Mouse (Mus musculus) hindbrain, embryonic 10.5 days (tissue): ENCODE data around the gene Zfp386. TPM values are rescaled to one million over a fixed set of nuclear protein-coding genes. Genes with fewer than 3 reads are reported as not detected.

Experiments used
- DNase-seq: peaks from one replicate; pipeline ENCODE4 v3.0.0-alpha.2; 2017; ENCODE audit warnings: low spot score
- H3K27ac ChIP-seq: fragments of 300-500 bp; sonication (generic); 2 replicates; pipeline ENCODE4 v1.5.1; 2016; ENCODE audit warnings: mild to moderate bottlenecking, moderate library complexity
- H3K27me3 ChIP-seq: fragments of 300-500 bp; sonication (generic); 2 replicates; pipeline ENCODE4 v1.6.1; 2016; ENCODE audit warnings: mild to moderate bottlenecking; ENCODE audit not compliant: poor library complexity, insufficient read depth, severe bottlenecking
- H3K36me3 ChIP-seq: fragments of 300-500 bp; sonication (generic); 2 replicates; pipeline ENCODE4 v1.6.1; 2016; ENCODE audit warnings: mild to moderate bottlenecking, moderate library complexity
- H3K4me1 ChIP-seq: fragments of 300-500 bp; sonication (generic); replicated peaks from 2 replicates; pipeline ENCODE4 v1.6.1; 2016; ENCODE audit warnings: mild to moderate bottlenecking
- H3K4me3 ChIP-seq: fragments of 300-500 bp; sonication (generic); 2 replicates; pipeline ENCODE4 v1.5.1; 2016; ENCODE audit warnings: mild to moderate bottlenecking, moderate library complexity
- H3K9me3 ChIP-seq: fragments of 300-500 bp; sonication (generic); 2 replicates; pipeline ENCODE4 v1.6.1; 2016; ENCODE audit warnings: mild to moderate bottlenecking, moderate library complexity
- whole genome bisulfite sequencing: fragments of 180-500 bp; shearing (Covaris S2); methylation state at CpG from one replicate; pipeline ENCODE4 v1.1.7; 2016; 5-methylcytosine and 5-hydroxymethylcytosine counted together
- polyA plus RNA-seq: library from polyadenylated mRNA; unstranded; fragments of >200 nt; fragmentation: Nextera tagmentation; extraction: Ambion mirVana; gene quantifications from 2 replicates; pipeline ENCODE4 v1.2.1, GENCODE M21; 2016

Zfp386 gene
- polyA plus RNA-seq, 1 experiment from 2014 or later, result 60.9 TPM

DNA sequence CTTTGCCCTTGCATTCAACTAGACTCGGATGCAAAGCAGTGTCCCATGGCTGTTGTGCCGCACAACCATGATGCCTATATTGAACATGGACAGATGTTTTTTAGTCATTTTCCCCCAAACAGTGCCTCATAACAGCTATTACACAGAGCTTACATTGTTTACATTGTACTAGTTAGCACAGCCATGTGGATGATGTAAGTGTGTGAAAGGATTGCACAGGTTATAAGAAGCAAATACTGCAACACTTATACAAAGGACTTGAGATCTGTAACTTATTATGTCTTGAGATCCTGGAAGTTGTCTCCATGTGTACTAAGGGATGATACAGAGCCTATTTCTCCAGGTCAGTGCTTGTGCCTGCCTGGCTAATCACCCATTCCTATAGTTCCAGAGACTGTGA is 54.4 kb downstream of the Zfp386 start:
- no peaks in the 10 kb centered on the region for H3K4me1 ChIP-seq
- H3K36me3 ChIP-seq, result no peaks in the 10 kb centered on the region
- H3K4me3 ChIP-seq, result no peak overlapping the region
- DNase-seq, result no peak
- no peaks in the 10 kb centered on the region for H3K9me3 ChIP-seq
- H3K27ac ChIP-seq, result no peak overlapping the region
- WGBS, result 89% methylated on average over 2 of the region's 2 CpGs
- no peaks in the 10 kb centered on the region for H3K27me3 ChIP-seq

DNA sequence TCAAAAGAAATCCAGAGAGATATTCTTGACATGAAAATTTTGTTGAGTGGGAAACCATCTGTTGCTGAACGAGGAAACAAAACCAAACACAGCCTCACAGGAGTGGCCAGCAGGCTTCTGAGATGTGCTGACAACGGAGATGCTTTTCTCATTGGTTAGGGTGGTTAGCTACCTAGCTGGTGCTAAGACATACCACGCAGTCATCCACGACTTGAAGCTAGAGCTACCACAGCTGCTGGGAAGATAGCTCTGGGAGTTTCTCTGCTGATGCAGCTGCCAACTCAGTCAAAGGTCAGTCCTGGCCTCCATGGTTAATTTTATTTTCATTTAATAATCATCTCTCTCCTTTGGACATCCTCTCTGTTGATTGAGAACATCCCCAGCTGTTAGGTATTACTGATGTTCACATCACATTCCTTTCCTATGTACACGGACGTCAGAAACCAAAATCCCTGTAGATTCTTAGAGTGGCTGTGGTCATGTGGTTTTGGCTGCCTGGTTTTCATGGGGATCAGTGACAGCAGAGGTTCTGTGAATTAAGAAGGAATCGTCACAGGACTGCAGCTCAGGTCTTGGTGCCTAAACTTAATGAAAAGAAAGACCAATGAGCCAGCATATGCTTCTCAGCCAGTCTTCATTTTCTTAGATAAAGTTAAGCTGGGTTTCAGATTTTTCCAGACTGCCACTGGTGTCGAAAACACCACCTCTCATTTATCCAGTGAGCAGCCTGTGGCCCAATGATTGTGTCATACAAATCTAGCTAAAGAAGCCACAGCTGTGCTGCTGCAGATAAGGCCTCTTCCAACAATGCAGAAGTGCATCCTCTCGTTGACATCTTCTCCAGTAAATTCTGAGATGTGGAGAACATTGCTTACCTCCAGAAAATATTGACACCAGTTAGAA is 62.2 kb downstream of the Zfp386 start:
- DNase-seq, result no peak
- H3K4me1 ChIP-seq, result no peaks in the 10 kb centered on the region
- H3K27ac ChIP-seq, result no peak overlapping the region
- peaks cover 8% of the 10 kb centered on the region; the same call in 1 of the 2 replicates for H3K9me3 ChIP-seq
- H3K36me3 ChIP-seq, result no peaks in the 10 kb centered on the region
- H3K27me3 ChIP-seq, result no peaks in the 10 kb centered on the region
- H3K4me3 ChIP-seq, result no peak overlapping the region
- WGBS, result 83% methylated on average over 9 of the region's 9 CpGs

DNA sequence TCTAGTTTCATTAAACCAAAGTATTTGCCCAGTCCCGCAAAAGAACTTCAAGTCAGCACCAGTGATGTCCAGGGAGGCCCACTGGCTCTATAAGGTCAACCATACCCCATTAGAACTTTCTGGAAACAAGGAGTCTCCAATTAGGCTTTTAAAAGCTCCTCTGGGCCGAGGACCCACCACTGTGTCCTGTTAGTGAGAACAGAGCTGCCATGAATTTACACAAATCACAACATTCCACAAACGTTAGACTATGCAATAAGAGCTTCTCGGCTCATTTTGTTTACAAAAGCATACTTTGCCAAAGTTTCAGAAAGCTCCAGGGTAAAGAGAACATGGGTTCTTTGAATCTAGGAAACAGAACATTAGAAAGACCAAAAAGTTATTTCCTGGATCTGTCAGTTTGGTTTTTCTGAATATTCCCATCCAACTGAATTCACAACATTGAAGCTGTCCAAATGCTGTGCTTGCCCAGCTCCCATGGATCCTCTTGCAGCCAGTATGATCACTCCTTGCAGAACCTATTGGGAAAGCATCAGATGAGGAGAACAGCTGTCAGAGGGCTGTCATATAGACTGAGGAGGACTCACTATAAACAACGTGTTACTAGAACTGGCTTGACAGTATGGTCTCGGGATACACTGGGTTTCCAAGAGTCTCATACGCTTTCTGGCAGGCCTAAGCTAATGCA is 63.6 kb downstream of the Zfp386 start:
- Histone ChIP-seq H3K4me1 (no peaks in the 10 kb centered on the region), H3K36me3 (no peaks in the 10 kb centered on the region), H3K9me3 (peaks cover 8% of the 10 kb centered on the region; the same call in 1 of the 2 replicates), H3K27ac (no peak overlapping the region), H3K27me3 (no peaks in the 10 kb centered on the region), H3K4me3 (no peak overlapping the region)
- 83% methylated on average over 7 of the region's 7 CpGs for WGBS
- DNase-seq, result no peak

Other genes with a start within 250 kb of the Zfp386 start
- gene Vipr2, start 30.0 kb downstream of the Zfp386 start, polyA plus RNA-seq, result 1.3 and 1.5 TPM in 2 replicates
- gene Wdr60, start 215.3 kb downstream of the Zfp386 start, polyA plus RNA-seq, result 14.7 and 16.0 TPM in 2 replicates
- gene Gm11027, start 227.7 kb downstream of the Zfp386 start, polyA plus RNA-seq, result not detected in 2 replicates
- gene Esyt2, start 233.5 kb downstream of the Zfp386 start, polyA plus RNA-seq, result 10.4 and 13.6 TPM in 2 replicates